Mouse (Mus musculus): ENCODE data around the gene Ubqln4.
A peak's percentile ranks its signal among the peaks of the same experiment; 100 is the strongest.
"Not testable (repeated sequence)": the region's sequence is repeated elsewhere in the genome, so short reads cannot be mapped to it uniquely, and the experiment has no call there.

Gene Ubqln4

DNA sequence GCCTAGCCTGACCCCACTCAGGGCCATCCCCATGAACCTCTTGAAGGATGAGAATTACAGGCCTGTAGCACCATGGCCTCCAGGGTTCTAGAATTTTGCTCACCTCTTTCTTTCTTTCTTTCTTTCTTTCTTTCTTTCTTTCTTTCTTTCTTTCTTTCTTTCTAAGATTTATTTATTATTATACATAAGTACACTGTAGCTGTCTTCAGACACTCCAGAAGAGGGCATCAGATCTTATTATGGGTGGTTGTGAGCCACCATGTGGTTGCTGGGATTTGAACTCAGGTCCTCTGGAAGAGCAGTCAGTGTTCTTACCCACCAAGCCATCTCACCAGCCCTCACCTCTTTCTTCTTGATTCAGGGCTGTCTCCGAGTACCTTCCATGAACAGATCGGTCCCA, 52.1 kb downstream of the Ubqln4 start, which contains the start of gene Arhgef2:
Arhgef2 (plus strand) TSS at position 301 of the 400 bp plus-strand sequence.
- not testable (repeated sequence) for DNase-seq

DNA sequence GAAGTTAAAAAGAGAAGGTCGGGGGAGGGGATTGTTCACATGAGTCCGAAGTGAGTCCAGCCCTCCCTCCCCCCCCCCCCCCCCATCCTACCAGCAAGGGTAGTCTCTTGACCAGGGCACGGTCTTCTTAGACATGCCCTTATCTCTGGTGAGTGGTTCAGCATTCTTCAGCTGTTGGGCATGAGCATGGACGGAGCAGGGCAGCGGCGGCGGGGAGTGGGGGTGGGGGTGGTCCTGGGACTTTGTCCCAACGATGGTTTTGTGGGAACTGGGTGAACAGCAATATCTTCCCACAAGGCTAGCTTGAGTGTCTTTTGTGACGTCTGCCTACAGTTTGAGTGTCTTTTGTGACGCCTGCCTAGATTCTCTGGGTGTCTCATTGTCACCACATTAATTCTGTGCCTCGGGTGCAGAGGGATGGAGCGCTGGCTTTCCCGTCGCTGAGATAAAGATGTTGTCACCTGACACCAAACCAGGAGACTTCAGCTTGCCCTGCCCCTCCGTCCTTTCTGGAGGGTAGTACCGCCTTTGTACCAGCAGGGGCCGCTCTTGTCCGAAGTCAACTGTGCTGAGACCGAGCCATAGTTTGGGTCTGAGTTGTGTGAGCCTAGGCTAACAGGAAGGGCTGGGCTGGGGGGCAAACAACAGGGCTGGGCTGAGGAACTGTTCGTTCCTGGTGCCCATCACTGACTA, 53.7 kb downstream of the Ubqln4 start:
- peak; percentile 94 for DNase-seq

DNA sequence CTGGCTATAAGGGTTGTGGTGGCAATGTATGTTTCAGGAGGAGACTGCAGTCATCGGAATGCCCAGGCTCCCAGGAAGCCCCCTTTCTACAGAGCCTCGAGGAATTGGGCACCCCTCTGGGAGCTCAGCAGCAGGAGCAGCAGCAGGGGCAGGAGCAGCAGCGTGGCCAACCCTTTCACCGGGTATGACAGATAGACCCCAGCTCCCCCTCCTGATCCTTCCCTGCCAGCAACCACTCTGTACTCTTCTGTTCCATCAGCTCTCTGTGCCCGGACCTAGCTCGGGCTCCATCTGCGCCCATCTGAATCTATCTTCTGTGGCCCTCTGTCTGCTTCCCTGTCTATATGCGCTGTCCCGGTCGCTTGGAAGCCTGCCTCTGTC, 54.2 kb downstream of the Ubqln4 start:
- DNase-seq = no peak

DNA sequence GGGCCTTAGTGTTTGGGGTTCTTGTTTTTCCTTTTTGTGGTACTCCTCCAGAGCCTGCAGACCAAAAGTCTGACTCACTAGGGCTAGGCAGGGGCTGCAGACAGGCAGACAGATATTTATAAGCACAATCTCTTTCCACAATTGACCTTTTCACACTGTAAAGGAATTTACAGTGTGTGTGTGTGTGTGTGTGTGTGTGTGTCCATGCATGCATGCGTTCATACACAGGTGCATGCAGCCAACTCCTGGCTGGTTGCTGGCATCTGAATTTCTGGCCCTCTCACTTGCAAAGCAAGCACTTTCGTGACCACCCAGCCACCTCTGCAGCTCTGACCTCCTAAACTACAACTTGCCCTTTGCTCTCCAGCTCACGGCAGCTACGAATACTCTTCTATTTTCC, 55.5 kb downstream of the Ubqln4 start:
- no peak for DNase-seq

DNA sequence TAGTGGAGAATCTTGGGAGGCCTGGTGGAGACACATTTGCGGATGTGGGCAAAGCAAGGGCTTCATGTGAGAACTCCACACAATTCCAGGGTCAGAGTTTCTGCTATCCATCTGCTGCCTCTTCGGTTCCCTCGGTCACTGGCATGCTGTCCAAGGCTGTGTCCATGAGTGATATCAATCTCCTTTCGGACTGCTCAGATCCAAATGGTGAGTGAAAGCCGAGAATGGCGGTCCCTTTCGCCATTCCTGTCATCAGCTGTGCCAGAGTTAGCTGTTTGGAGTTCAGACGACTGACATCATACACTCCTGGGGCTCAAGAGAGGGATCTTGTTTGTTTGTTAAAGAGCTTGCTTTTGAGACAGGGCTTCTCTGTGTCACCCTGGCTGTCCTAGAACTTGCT, 60.9 kb downstream of the Ubqln4 start:
- no peak for DNase-seq

DNA sequence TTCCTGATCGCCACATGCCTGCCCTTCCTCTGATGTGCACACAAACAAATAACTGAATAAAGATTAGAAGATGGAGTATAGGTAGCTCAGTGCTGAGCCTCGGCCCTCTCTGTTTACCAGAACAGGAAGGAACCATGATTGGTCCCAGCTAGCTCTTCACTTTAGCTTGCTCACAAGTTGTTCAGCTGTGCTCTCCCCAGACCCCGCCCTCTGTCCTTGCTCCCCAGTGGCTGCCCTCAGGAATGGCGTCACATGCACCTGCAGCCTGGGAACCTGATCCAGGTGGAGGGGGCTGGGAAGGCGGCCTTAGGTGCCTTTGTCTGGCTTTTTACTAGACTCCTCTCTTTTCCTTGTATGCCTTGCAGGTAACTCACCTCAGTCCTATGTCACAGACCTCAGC, 61.6 kb downstream of the Ubqln4 start:
- DNase-seq = peak; percentile 77

DNA sequence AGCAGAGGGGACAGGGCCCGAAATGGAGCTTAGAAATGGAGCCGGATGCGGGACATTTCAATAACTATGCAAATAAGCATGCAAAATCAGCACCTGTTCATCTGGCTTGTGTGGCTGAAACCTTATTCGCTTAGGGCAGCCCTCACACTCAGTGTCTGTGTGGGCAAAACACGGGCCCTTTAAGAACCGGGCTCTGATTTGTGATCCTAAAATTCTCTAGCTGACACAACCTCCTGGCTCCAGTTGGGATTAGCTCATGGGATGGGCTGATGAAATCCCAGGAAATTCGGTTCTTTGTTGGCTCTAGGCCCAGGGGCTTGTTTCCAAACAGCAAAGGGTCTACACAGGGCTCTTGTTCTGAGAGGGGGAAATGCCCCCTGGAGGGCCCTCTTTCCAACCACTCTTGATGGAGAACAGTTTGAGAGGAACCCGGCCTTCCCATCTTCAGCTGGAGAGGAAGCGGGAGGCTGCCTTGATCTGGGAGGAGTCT, 62.4 kb downstream of the Ubqln4 start:
- peak; percentile 79 for DNase-seq

DNA sequence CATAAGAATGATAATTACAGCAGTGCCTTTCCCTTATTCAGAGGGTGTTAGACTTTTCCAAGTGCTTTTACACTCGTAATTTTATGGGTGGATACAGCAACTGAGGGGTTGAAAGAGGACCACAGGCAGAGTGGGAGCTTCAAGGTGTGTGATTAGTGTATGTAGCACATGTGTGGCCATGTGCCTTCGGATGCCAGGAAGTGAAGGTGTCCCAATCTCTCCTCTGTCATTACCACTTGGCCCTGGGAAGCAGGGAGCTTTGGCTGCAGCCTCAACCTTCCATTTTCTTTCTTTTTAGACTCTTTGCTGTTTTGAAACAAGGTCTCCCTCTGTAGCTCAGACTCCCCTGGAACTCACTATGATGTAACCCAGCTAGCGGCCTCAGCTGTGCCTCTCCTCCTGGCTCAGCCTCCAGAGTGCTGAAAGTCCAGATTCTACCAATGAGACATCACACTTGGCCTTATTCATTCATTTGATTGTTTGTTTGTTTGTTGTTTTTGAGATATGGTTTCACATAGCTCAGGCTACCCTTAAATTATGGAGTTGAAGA, 63.5 kb downstream of the Ubqln4 start:
- no peak for DNase-seq

DNA sequence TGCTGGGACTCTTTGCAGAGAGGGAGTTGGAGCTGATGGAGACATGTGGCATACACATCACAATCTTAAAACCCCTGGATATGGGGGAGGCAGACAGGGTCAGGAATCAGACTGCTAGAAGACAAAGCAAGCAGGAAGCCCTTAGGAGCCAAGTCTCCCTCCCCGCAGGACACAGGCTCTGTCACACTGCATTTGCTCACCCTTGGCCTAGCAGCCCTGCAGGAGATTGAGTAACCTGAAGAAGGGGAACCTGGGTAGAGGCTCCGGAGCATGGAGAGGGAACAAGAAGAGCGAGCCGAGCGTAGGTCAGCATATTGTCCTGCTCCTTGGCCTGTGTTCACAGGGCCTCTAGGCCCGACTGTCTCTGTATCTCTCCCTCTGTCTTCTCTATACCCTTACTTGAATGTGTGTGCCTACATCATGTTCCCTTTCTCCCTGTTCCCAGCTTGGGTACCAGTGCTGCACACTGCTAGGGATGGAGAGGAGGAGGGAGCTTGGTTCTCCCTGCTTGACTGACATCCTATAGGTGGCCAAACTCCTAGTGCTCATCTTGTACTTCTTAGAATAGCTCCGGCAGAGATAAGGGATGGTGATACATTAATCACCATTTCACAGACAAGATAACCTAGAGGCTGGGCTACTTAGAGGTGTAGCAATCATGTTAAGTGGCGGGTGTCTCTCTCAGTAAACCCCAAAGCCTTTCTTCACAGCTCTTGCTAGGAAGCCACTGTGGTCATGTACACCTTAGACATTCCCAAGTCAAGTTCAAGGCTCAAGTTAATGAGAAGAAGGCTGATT, 64.7 kb downstream of the Ubqln4 start:
- DNase-seq = peak; percentile 44
